Mouse (Mus musculus) thymus, adult 2 months (tissue): ENCODE data around the gene A3galt2. TPM values are rescaled to one million over a fixed set of nuclear protein-coding genes. Genes with fewer than 3 reads are reported as not detected.

Experiments
- DNase-seq: peaks from one replicate; pipeline ENCODE4 v3.0.0; 2021
- H3K27ac ChIP-seq: fragments of 200-500 bp; 2 replicates; pipeline ENCODE4 v1.5.1; 2012; ENCODE audit warnings: low read length, control low read depth; ENCODE audit not compliant: control insufficient read depth, insufficient read depth
- H3K27me3 ChIP-seq: fragments of 200-500 bp; 2 replicates; pipeline ENCODE4 v1.6.1; 2012; ENCODE audit warnings: mild to moderate bottlenecking, low read length, moderate library complexity, mixed read lengths; ENCODE audit not compliant: control insufficient read depth, insufficient read depth
- H3K36me3 ChIP-seq: fragments of 200-500 bp; 2 replicates; pipeline ENCODE4 v1.6.1; 2012; ENCODE audit warnings: mild to moderate bottlenecking, low read length, moderate library complexity; ENCODE audit not compliant: control insufficient read depth, insufficient read depth
- H3K4me1 ChIP-seq: fragments of 200-500 bp; replicated peaks from 2 replicates; pipeline ENCODE4 v1.6.1; 2012; ENCODE audit warnings: low read length; ENCODE audit not compliant: control insufficient read depth, insufficient read depth
- H3K4me3 ChIP-seq: fragments of 200-500 bp; 2 replicates; pipeline ENCODE4 v1.5.1; 2012; ENCODE audit warnings: mild to moderate bottlenecking, low read length, control low read depth, moderate library complexity; ENCODE audit not compliant: control insufficient read depth, insufficient read depth
- CTCF ChIP-seq: fragments of 200-500 bp; IDR thresholded peaks from 2 replicates; pipeline ENCODE4 v1.5.1; 2012; ENCODE audit warnings: mild to moderate bottlenecking, control low read depth, low read length, moderate library complexity, borderline replicate concordance; ENCODE audit not compliant: control insufficient read depth, poor library complexity, insufficient read depth; ENCODE audit errors: extremely low read depth
- POLR2A ChIP-seq: fragments of 200-500 bp; IDR thresholded peaks from 2 replicates; pipeline ENCODE4 v1.6.1; 2012; ENCODE audit warnings: mild to moderate bottlenecking, low read length, control low read depth, moderate library complexity; ENCODE audit not compliant: control insufficient read depth, poor library complexity, insufficient read depth; ENCODE audit errors: extremely low read depth
- WGBS: fragments of 180-500 bp; shearing (Covaris S2); methylation state at CpG from one replicate; pipeline ENCODE4 v1.1.7; 2018; 5-methylcytosine and 5-hydroxymethylcytosine counted together
- polyA plus RNA-seq: library from polyadenylated mRNA; depleted of rRNA; stranded (reverse); fragments of >200 nt; gene quantifications from 2 replicates; pipeline ENCODE4 v1.2.3, GENCODE M21; 2012

The A3galt2 gene
- polyA plus RNA-seq, 1 experiment: 1.6 TPM

GRCm38 (mm10) chr4:128768120-128768519 is 13.0 kb downstream of the A3galt2 start:
- no peak for DNase-seq
- Histone ChIP-seq H3K36me3 (no peaks in the 10 kb centered on the region), H3K4me3 (no peak overlapping the region), H3K4me1 (no peaks in the 10 kb centered on the region), H3K27ac (no peak overlapping the region), H3K27me3 (no peaks in the 10 kb centered on the region)
- WGBS: 81% methylated on average over 13 of the region's 13 CpGs
- no peak for TF ChIP-seq CTCF
- TF ChIP-seq POLR2A: no peak

DNA sequence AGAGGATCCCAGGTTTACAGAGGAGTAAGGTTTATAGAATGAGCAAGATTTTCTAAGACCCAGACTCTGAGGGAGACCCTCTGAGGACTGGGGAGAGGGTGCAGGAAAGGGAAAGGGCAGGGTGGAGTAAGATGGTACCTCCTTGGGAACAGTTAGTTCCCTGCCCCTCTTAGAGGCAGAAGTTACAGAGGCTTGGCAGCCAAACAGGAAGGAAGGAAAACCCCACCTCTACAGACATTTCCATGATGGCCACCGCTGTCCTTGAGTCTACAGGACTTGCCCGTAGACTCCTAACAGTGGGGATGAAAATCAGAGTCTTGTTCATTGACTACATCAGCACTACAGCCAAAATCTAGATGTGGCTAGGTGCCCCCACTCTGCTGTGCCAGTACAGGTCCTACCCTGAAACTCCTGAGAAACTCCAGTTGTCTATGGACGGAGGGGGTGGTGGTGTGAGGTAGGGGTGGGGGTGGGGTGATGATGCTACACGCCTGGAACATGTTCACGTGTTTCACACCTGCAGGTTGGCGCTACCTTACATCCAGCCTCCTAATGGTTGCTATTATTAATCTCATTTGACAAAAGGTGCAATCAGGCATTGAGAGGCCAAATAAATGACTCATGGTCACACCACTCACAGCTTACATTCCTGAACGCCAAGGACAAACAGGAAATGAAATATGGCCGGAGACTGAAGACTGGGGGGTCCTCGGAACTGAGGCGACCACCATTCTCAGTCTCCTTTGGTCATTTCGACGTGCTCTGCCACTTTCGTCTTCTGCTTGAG is 14.6 kb downstream of the A3galt2 start:
- TF ChIP-seq POLR2A (no peak), CTCF (no peak)
- WGBS: 76% methylated on average over 13 of the region's 13 CpGs

DNA sequence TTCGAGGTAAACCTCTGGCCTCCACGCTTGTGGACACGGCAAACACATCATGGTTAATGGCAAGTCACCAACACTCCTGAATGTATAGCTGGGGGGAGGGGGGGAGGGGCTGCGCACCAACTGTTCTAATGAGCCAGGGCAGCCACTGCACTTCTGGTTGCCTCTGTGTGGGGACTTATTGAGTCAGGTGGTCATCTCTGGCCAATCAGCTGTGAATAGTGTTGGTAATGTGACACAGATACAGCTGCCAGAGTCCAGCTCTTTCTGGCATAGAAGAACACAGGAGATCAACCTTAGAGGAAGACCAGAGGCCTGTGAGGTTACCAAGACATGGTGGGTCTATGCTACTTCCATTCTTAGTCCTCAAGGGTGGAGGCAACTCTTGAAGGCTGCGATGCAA is 15.5 kb downstream of the A3galt2 start:
- WGBS: 85% methylated on average over 5 of the region's 5 CpGs
- Histone ChIP-seq H3K27ac (no peak overlapping the region), H3K4me3 (no peak overlapping the region), H3K36me3 (peaks cover 13% of the 10 kb centered on the region), H3K27me3 (no peaks in the 10 kb centered on the region), H3K4me1 (no peaks in the 10 kb centered on the region)
- no peak for TF ChIP-seq POLR2A
- TF ChIP-seq CTCF: no peak
- no peak for DNase-seq

More for the DNA sequence above, 14.6 kb downstream of the A3galt2 start:
- H3K27ac ChIP-seq: no peak overlapping the region
- DNase-seq: no peak
- no peak overlapping the region for H3K4me3 ChIP-seq
- H3K4me1 ChIP-seq: no peaks in the 10 kb centered on the region
- H3K27me3 ChIP-seq: no peaks in the 10 kb centered on the region
- peaks cover 13% of the 10 kb centered on the region for H3K36me3 ChIP-seq

DNA sequence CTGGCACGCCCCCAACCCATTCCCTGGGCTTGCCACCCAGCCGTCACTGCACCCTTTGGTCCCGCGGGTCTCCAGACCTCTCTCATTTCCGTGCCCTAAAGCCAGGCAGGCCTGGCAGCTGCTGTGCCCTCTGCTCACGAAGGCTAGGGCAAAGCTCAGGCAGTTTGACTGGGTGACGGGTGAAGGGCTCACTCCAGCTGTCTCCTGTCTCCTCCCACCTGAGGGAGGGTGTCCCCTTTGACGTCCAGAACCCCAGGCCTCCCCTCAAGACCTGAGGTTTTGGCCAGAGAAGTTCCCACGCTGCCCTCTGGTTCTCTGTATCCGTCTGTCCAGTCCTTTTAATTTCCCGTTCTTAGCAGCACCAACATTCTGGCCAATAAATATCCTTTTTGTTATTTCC is 18.7 kb downstream of the A3galt2 start:
- Histone ChIP-seq H3K27ac (no peak overlapping the region), H3K27me3 (no peaks in the 10 kb centered on the region), H3K4me3 (no peak overlapping the region), H3K36me3 (peaks cover 31% of the 10 kb centered on the region), H3K4me1 (no peaks in the 10 kb centered on the region)
- TF ChIP-seq CTCF (no peak), POLR2A (no peak)
- DNase-seq: no peak
- 96% methylated on average over 11 of the region's 11 CpGs for WGBS

GRCm38 (mm10) chr4:128774467-128774866 is 19.3 kb downstream of the A3galt2 start:
- Histone ChIP-seq H3K27ac (no peak overlapping the region), H3K36me3 (peaks cover 31% of the 10 kb centered on the region), H3K4me3 (no peak overlapping the region), H3K4me1 (no peaks in the 10 kb centered on the region), H3K27me3 (no peaks in the 10 kb centered on the region)
- 0 out of 2 replicates have a peak, but pooled peaks have one; percentile 32 for TF ChIP-seq CTCF
- TF ChIP-seq POLR2A: no peak
- WGBS: 92% methylated on average over 9 of the region's 9 CpGs
- DNase-seq: peak; percentile 54

DNA sequence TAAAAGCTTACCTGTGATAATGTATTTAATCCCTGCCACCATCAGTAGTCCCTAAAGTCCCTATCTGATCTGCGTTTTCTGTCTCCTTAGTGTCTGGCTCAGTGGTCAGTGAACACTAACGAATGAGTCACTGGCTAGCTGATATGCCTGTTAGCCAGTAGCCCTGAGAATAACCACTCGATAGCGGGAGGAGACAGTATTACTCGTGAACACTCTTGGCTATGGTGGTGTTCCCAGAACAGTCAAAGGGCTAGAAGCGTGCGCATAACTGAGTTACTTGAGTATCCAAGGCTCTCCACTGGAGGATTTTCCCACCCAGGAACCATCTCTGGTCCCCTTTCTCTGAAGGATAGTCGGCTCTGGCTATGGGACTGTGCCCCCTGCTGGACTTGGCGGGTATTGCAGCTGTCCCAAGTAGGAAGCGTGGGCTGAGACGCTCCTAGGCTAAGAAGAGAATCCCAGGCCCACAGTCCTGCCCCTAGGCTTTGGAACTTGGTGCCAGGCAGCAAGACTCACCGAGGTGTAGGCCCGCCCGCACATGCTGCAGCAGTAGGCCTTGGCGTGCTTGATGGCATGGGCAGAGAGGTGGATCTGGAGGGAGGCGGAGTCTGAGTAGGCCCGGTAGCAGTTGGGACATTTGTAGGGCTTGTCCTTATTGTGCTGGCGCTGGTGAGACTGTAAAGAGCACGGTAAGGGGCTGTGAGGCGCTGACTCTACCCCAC is 21.6 kb downstream of the A3galt2 start:
- Histone ChIP-seq H3K27ac (no peak overlapping the region), H3K27me3 (no peaks in the 10 kb centered on the region), H3K4me1 (no peaks in the 10 kb centered on the region), H3K4me3 (no peak overlapping the region), H3K36me3 (peaks cover 33% of the 10 kb centered on the region)
- DNase-seq: peak; percentile 75
- TF ChIP-seq CTCF: peak; percentile 96
- TF ChIP-seq POLR2A: no peak
- 77% methylated on average over 20 of the region's 20 CpGs for WGBS

- Histone ChIP-seq H3K27me3 (no peaks in the 10 kb centered on the region), H3K27ac (no peak overlapping the region), H3K4me3 (no peak overlapping the region), H3K4me1 (no peaks in the 10 kb centered on the region), H3K36me3 (peaks cover 41% of the 10 kb centered on the region)
- WGBS: 96% methylated on average over 11 of the region's 11 CpGs
- TF ChIP-seq POLR2A (no peak), CTCF (no peak)
- DNase-seq: no peak
Measured at GRCm38 (mm10) chr4:128777593-128777992, 22.4 kb downstream of the A3galt2 start.
